Mouse (Mus musculus) heart, embryonic 14.5 days (tissue): Measurements from ENCODE around the gene Slc35f6. TPM values are rescaled to one million over a fixed set of nuclear protein-coding genes. Genes with fewer than 3 reads are reported as not detected.
"Not testable (repeated sequence)": the region's sequence is repeated elsewhere in the genome, so short reads cannot be mapped to it uniquely, and the experiment has no call there.

Source experiments
- ATAC-seq: fragments of 200-750 bp; cut with Nextera tagmentation; 2 replicates; pipeline ENCODE4 v1.8.0; 2017; ENCODE audit warnings: low read depth, moderate TSS enrichment; ENCODE audit not compliant: insufficient number of reproducible peaks, insufficient read depth, low FRiP score
- H3K27ac ChIP-seq, 2 experiments: fragments of 200-500 bp in 1 of 2; fragments of 300-500 bp in 1 of 2; sonication (generic) in 1 of 2; replicated peaks in 1 of 2; 2 replicates each; pipeline ENCODE4 v1.5.1; 2012 to 2014; ENCODE audit warnings: low read depth in 2 of 2, low read length in 2 of 2, control low read depth in 1 of 2, mild to moderate bottlenecking in 1 of 2, mixed read lengths in 1 of 2; ENCODE audit not compliant: control insufficient read depth in 1 of 2, insufficient read depth in 1 of 2
- H3K27me3 ChIP-seq: fragments of 300-500 bp; sonication (generic); 2 replicates; pipeline ENCODE4 v1.6.1; 2014; ENCODE audit warnings: mild to moderate bottlenecking, low read length, control low read depth; ENCODE audit not compliant: control insufficient read depth, insufficient read depth
- H3K36me3 ChIP-seq: fragments of 300-500 bp; sonication (generic); 2 replicates; pipeline ENCODE4 v1.6.1; 2014; ENCODE audit warnings: mild to moderate bottlenecking, control low read depth, low read length, mixed read lengths; ENCODE audit not compliant: control insufficient read depth, insufficient read depth
- H3K4me1 ChIP-seq, 2 experiments: fragments of 200-500 bp in 1 of 2; fragments of 300-500 bp in 1 of 2; sonication (generic) in 1 of 2; 2 replicates each; pipeline ENCODE4 v1.6.1; 2012 to 2014; ENCODE audit warnings: low read length in 2 of 2, control low read depth in 1 of 2, mixed read lengths in 1 of 2; ENCODE audit not compliant: control insufficient read depth in 2 of 2, insufficient read depth in 2 of 2
- H3K4me2 ChIP-seq: fragments of 300-500 bp; sonication (generic); 2 replicates; pipeline ENCODE4 v1.6.1; 2014; ENCODE audit warnings: mild to moderate bottlenecking, low read length
- H3K4me3 ChIP-seq, 2 experiments: fragments of 200-500 bp in 1 of 2; fragments of 300-500 bp in 1 of 2; sonication (generic) in 1 of 2; 2 replicates each; pipeline ENCODE4 v1.5.1; 2012 to 2014; ENCODE audit warnings: low read length in 2 of 2, mild to moderate bottlenecking in 2 of 2, control low read depth in 1 of 2, low read depth in 1 of 2, moderate library complexity in 1 of 2; ENCODE audit not compliant: control insufficient read depth in 1 of 2, insufficient read depth in 1 of 2
- H3K9ac ChIP-seq: fragments of 300-500 bp; sonication (generic); 2 replicates; pipeline ENCODE4 v1.6.1; 2014; ENCODE audit warnings: mild to moderate bottlenecking, low read length
- H3K9me3 ChIP-seq: fragments of 300-500 bp; sonication (generic); 2 replicates; pipeline ENCODE4 v1.6.1; 2016; ENCODE audit warnings: low read length, control low read depth; ENCODE audit not compliant: control insufficient read depth
- WGBS: fragments of 180-500 bp; shearing (Covaris S2); extraction: QIAGEN DNeasy Blood & Tissue Kit; methylation state at CpG from one replicate; pipeline ENCODE4 v1.1.7; 2014; 5-methylcytosine and 5-hydroxymethylcytosine counted together
- polyA plus RNA-seq: library from polyadenylated mRNA; unstranded; fragments of >200 nt; fragmentation: Nextera tagmentation; extraction: Ambion mirVana; gene quantifications from 2 replicates; pipeline ENCODE4 v1.2.1, GENCODE M21; 2014

Slc35f6 gene
- polyA plus RNA-seq, 1 experiment from 2014 or later: 27.3 TPM

- Histone ChIP-seq H3K4me1 (no peaks in the 10 kb centered on the region), H3K27ac (no peak overlapping the region), H3K9me3 (no peaks in the 10 kb centered on the region), H3K27me3 (no peaks in the 10 kb centered on the region), H3K9ac (no peak overlapping the region), H3K36me3 (peaks cover 54% of the 10 kb centered on the region), H3K4me2 (no peak overlapping the region), H3K4me3 (no peak overlapping the region)
- 82% methylated on average over 7 of the region's 7 CpGs for WGBS
- no peak for ATAC-seq
Measured at GRCm38 (mm10) chr5:30676800-30677199, 29.1 kb downstream of the Slc35f6 start.

GRCm38 (mm10) chr5:30678069-30678468 lies 30.3 kb downstream of the Slc35f6 start:
- H3K4me3 ChIP-seq, H3K9me3 ChIP-seq, H3K27ac ChIP-seq, H3K4me2 ChIP-seq, H3K27me3 ChIP-seq, H3K9ac ChIP-seq, ATAC-seq, H3K4me1 ChIP-seq: not testable (repeated sequence)
- 89% methylated on average over 3 of the region's 3 CpGs for WGBS
- peaks cover 41% of the 10 kb centered on the region for H3K36me3 ChIP-seq

GRCm38 (mm10) chr5:30678722-30679296 lies 31.1 kb downstream of the Slc35f6 start:
- H3K36me3 ChIP-seq: peaks cover 34% of the 10 kb centered on the region
- H3K27me3 ChIP-seq: no peaks in the 10 kb centered on the region
- no peaks in the 10 kb centered on the region for H3K9me3 ChIP-seq
- no peak overlapping the region for H3K27ac ChIP-seq
- H3K4me2 ChIP-seq: no peak overlapping the region
- no peak overlapping the region for H3K9ac ChIP-seq
- 96% methylated on average over 4 of the region's 4 CpGs for WGBS
- no peaks in the 10 kb centered on the region for H3K4me1 ChIP-seq
- ATAC-seq: no peak
- H3K4me3 ChIP-seq: no peak overlapping the region

DNA sequence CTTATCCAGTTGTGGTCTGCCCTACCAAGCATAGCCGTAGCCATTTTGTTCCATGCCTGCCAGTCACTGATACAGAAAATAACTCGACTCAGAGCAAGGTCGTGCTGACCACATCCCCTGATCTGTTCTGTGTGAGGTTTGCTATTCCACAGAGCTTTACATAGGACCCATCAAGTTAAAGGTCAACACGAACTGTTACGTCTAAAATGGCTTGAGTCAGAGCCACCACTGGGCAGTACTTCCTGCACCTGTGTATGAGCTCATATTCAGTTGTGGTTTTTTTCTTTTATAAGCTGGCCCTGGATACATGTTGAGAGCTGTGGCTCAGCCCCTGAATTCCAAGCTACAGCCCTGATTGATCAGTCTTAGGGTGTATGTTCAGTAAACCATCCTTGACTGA lies 31.9 kb downstream of the Slc35f6 start:
- 66% methylated on average over 5 of the region's 5 CpGs for WGBS
- no peak for ATAC-seq
- no peaks in the 10 kb centered on the region for H3K4me1 ChIP-seq

GRCm38 (mm10) chr5:30681970-30682369 lies 34.2 kb downstream of the Slc35f6 start:
- WGBS: 78% methylated on average over 5 of the region's 5 CpGs

More for the DNA sequence above, 31.9 kb downstream of the Slc35f6 start:
- Histone ChIP-seq H3K4me3 (no peak overlapping the region), H3K27me3 (no peaks in the 10 kb centered on the region), H3K36me3 (peaks cover 26% of the 10 kb centered on the region), H3K9me3 (no peaks in the 10 kb centered on the region), H3K27ac (no peak overlapping the region), H3K4me2 (no peak overlapping the region), H3K9ac (no peak overlapping the region)

GRCm38 (mm10) chr5:30682967-30683600 lies 35.4 kb downstream of the Slc35f6 start:
- Histone ChIP-seq H3K9me3 (no peaks in the 10 kb centered on the region), H3K36me3 (no peaks in the 10 kb centered on the region), H3K27ac (no peak overlapping the region), H3K4me1 (no peaks in the 10 kb centered on the region), H3K4me2 (no peak overlapping the region), H3K4me3 (no peak overlapping the region), H3K9ac (no peak overlapping the region), H3K27me3 (no peaks in the 10 kb centered on the region)
- ATAC-seq: no peak

More at GRCm38 (mm10) chr5:30681970-30682369, 34.2 kb downstream of the Slc35f6 start:
- Histone ChIP-seq H3K27ac (no peak overlapping the region), H3K4me2 (no peak overlapping the region), H3K9ac (no peak overlapping the region), H3K4me1 (no peaks in the 10 kb centered on the region), H3K36me3 (0 out of 2 replicates have a peak, but pooled peaks cover 3% of the 10 kb centered on the region), H3K4me3 (no peak overlapping the region), H3K27me3 (no peaks in the 10 kb centered on the region), H3K9me3 (no peaks in the 10 kb centered on the region)
- ATAC-seq: no peak

DNA sequence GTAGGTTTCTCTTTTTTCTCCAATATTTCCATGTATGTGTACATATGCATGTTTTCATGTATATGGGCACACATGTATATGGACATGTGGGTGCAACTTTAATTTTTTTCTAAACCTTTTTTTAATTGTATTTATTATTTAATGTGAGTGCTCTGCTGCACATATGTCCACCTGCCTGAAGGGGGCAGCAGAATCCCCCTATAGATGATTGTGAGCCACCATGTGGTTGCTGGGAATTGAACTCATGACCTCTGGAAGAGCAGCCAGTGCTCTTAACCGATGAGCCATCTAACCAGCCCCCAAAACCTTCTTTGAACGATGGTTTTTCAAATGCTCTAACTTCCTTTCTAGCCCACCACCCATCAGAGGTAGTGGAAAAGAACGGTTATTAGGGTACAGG lies 36.3 kb downstream of the Slc35f6 start:
- H3K9me3 ChIP-seq: no peaks in the 10 kb centered on the region
- no peak for ATAC-seq
- WGBS: 75% methylated on average over 3 of the region's 3 CpGs
- H3K4me2 ChIP-seq: no peak overlapping the region
- no peaks in the 10 kb centered on the region for H3K36me3 ChIP-seq
- no peak overlapping the region for H3K27ac ChIP-seq
- H3K4me1 ChIP-seq: no peaks in the 10 kb centered on the region
- H3K27me3 ChIP-seq: no peaks in the 10 kb centered on the region
- H3K4me3 ChIP-seq: no peak overlapping the region
- no peak overlapping the region for H3K9ac ChIP-seq

- H3K36me3 ChIP-seq: no peaks in the 10 kb centered on the region
- H3K27me3 ChIP-seq: no peaks in the 10 kb centered on the region
- H3K9me3 ChIP-seq: no peaks in the 10 kb centered on the region
- no peak overlapping the region for H3K4me2 ChIP-seq
- H3K9ac ChIP-seq: no peak overlapping the region
- H3K4me3 ChIP-seq: no peak overlapping the region
- no peak overlapping the region for H3K27ac ChIP-seq
- ATAC-seq: no peak
- WGBS: 44% methylated on average over 3 of the region's 3 CpGs
- H3K4me1 ChIP-seq: no peaks in the 10 kb centered on the region
Measured at GRCm38 (mm10) chr5:30686781-30687180, 39.0 kb downstream of the Slc35f6 start.
